Mouse (Mus musculus): ENCODE data around the gene Gfap.
A peak's percentile ranks its signal among the peaks of the same experiment; 100 is the strongest.

The Gfap gene

GRCm38 (mm10) chr11:102900763-102901162, at the start of gene Gfap:
TSS of gene Gfap (minus strand) at chr11:102900912.
- DNase-seq (ENCODE audit: low spot score): peak; percentile 91

GRCm38 (mm10) chr11:102948043-102948961, 47.6 kb upstream of the Gfap start:
- peak; percentile 50 for DNase-seq (ENCODE audit: low spot score)

GRCm38 (mm10) chr11:102946992-102947343, 46.3 kb upstream of the Gfap start:
- no peak for DNase-seq (ENCODE audit: low spot score)

- peak; percentile 86 for DNase-seq (ENCODE audit: low spot score)
These were observed 45.7 kb upstream of the Gfap start, which contains the start of gene C1ql1 for GRCm38 (mm10) chr11:102946265-102946991. TSS of gene C1ql1 (minus strand) at chr11:102946688.

- DNase-seq (ENCODE audit: low spot score): no peak
These were observed 44.9 kb upstream of the Gfap start for GRCm38 (mm10) chr11:102945306-102946264.

GRCm38 (mm10) chr11:102941236-102941635, 40.5 kb upstream of the Gfap start:
- DNase-seq (ENCODE audit: low spot score): no peak

GRCm38 (mm10) chr11:102939024-102939675, 38.4 kb upstream of the Gfap start:
- DNase-seq (ENCODE audit: low spot score): no peak

- peak; percentile 84 for DNase-seq (ENCODE audit: low spot score)
These were observed 36.9 kb upstream of the Gfap start for GRCm38 (mm10) chr11:102937529-102938182.

GRCm38 (mm10) chr11:102936272-102936671, 35.6 kb upstream of the Gfap start:
- DNase-seq (ENCODE audit: low spot score): no peak

- DNase-seq (ENCODE audit: low spot score): no peak
These were observed 30.0 kb upstream of the Gfap start for GRCm38 (mm10) chr11:102930672-102931071.

GRCm38 (mm10) chr11:102925351-102925717, 24.6 kb upstream of the Gfap start:
- peak; percentile 74 for DNase-seq (ENCODE audit: low spot score)

- DNase-seq (ENCODE audit: low spot score): peak; percentile 97
These were observed 24.0 kb upstream of the Gfap start, which contains the start of gene Kif18b for GRCm38 (mm10) chr11:102924557-102925350. TSS of gene Kif18b (minus strand) at chr11:102925124.

- peak; percentile 43 for DNase-seq (ENCODE audit: low spot score)
These were observed 20.8 kb upstream of the Gfap start for GRCm38 (mm10) chr11:102921491-102921890.

GRCm38 (mm10) chr11:102918077-102918476, 17.4 kb upstream of the Gfap start:
- no peak for DNase-seq (ENCODE audit: low spot score)

GRCm38 (mm10) chr11:102915380-102915779, 14.7 kb upstream of the Gfap start:
- no peak for DNase-seq (ENCODE audit: low spot score)

- no peak for DNase-seq (ENCODE audit: low spot score)
These were observed 10.7 kb upstream of the Gfap start for GRCm38 (mm10) chr11:102911376-102911775.

GRCm38 (mm10) chr11:102903654-102904053, 2.9 kb upstream of the Gfap start:
- DNase-seq (ENCODE audit: low spot score): no peak

- no peak for DNase-seq (ENCODE audit: low spot score)
These were observed 1.4 kb upstream of the Gfap start for GRCm38 (mm10) chr11:102902107-102902506.

GRCm38 (mm10) chr11:102901199-102901598, 487 bp upstream of the Gfap start:
- no peak for DNase-seq (ENCODE audit: low spot score)

- DNase-seq (ENCODE audit: low spot score): no peak
These were observed 2.3 kb downstream of the Gfap start for GRCm38 (mm10) chr11:102898408-102898807.
